Mouse (Mus musculus) erythroblast, embryonic 14.5 days (primary cell): Measurements from ENCODE around the gene Nepro. TPM values are rescaled to one million over a fixed set of nuclear protein-coding genes. Genes with fewer than 3 reads are reported as not detected.

Experiments
- H3K27me3 ChIP-seq: 2 replicates; pipeline ENCODE4 v1.6.1; 2012; ENCODE audit warnings: inconsistent platforms; ENCODE audit not compliant: control insufficient read depth
- H3K36me3 ChIP-seq: 2 replicates; pipeline ENCODE4 v1.6.1; 2012; ENCODE audit warnings: mild to moderate bottlenecking, inconsistent platforms; ENCODE audit not compliant: control insufficient read depth
- H3K4me1 ChIP-seq: 2 replicates; pipeline ENCODE4 v1.6.1; 2012; ENCODE audit warnings: inconsistent platforms; ENCODE audit not compliant: control insufficient read depth
- H3K4me3 ChIP-seq: replicated peaks from 2 replicates; pipeline ENCODE3; 2012; ENCODE audit warnings: moderate library complexity, mild to moderate bottlenecking, inconsistent platforms
- H3K9me3 ChIP-seq: 2 replicates; pipeline ENCODE4 v1.6.1; 2012; ENCODE audit warnings: low read length, inconsistent platforms, mixed read lengths; ENCODE audit not compliant: control insufficient read depth
- GATA1 ChIP-seq: IDR thresholded peaks from 2 replicates; pipeline ENCODE4 v1.6.1; 2012; ENCODE audit warnings: low read length, inconsistent platforms, mixed read lengths
- TAL1 ChIP-seq: IDR thresholded peaks from 3 replicates; pipeline ENCODE4 v1.6.1; 2012; ENCODE audit warnings: low read length, inconsistent platforms, mixed read lengths
- polyA plus RNA-seq: library from polyadenylated mRNA; stranded (reverse); fragments of >175 nt; gene quantifications from 2 replicates; pipeline ENCODE4 v1.2.3, GENCODE M21; 2012

The Nepro gene
- polyA plus RNA-seq, 1 experiment, result 0.32 TPM

GRCm38 (mm10) chr16:44722666-44723065, 1.4 kb upstream of the Nepro start:
- TF ChIP-seq TAL1, result no peak
- TF ChIP-seq GATA1, result no peak
- Histone ChIP-seq H3K4me3 (no peak overlapping the region), H3K4me1 (peaks cover 35% of the 10 kb centered on the region), H3K27me3 (no peaks in the 10 kb centered on the region), H3K9me3 (no peaks in the 10 kb centered on the region), H3K36me3 (peaks cover 11% of the 10 kb centered on the region)

- Histone ChIP-seq H3K36me3 (peaks cover 31% of the 10 kb centered on the region), H3K9me3 (no peaks in the 10 kb centered on the region), H3K4me3 (peak overlapping the region; percentile 72), H3K4me1 (peaks cover 35% of the 10 kb centered on the region), H3K27me3 (no peaks in the 10 kb centered on the region)
- TF ChIP-seq GATA1, result no peak
These were observed 746 bp downstream of the Nepro start for GRCm38 (mm10) chr16:44724847-44725246.

- peaks cover 32% of the 10 kb centered on the region for H3K36me3 ChIP-seq
- peak overlapping the region; percentile 72 for H3K4me3 ChIP-seq
- TF ChIP-seq TAL1, result no peak
- TF ChIP-seq GATA1, result no peak
- H3K4me1 ChIP-seq, result peaks cover 35% of the 10 kb centered on the region
- H3K9me3 ChIP-seq, result no peaks in the 10 kb centered on the region
- H3K27me3 ChIP-seq, result no peaks in the 10 kb centered on the region
These were observed 1.5 kb downstream of the Nepro start for GRCm38 (mm10) chr16:44725286-44726223.

GRCm38 (mm10) chr16:44727525-44727924, 3.4 kb downstream of the Nepro start:
- peaks cover 50% of the 10 kb centered on the region for H3K36me3 ChIP-seq
- no peaks in the 10 kb centered on the region for H3K9me3 ChIP-seq
- H3K4me3 ChIP-seq, result no peak overlapping the region
- no peak for TF ChIP-seq GATA1
- no peak for TF ChIP-seq TAL1
- peaks cover 34% of the 10 kb centered on the region for H3K4me1 ChIP-seq
- no peaks in the 10 kb centered on the region for H3K27me3 ChIP-seq

GRCm38 (mm10) chr16:44734059-44734458, 10.0 kb downstream of the Nepro start:
- Histone ChIP-seq H3K4me3 (no peak overlapping the region), H3K36me3 (peaks cover 89% of the 10 kb centered on the region), H3K9me3 (no peaks in the 10 kb centered on the region), H3K4me1 (no peaks in the 10 kb centered on the region), H3K27me3 (no peaks in the 10 kb centered on the region)
- TF ChIP-seq GATA1 (no peak), TAL1 (no peak)

- no peak overlapping the region for H3K4me3 ChIP-seq
- peaks cover 87% of the 10 kb centered on the region for H3K36me3 ChIP-seq
- no peaks in the 10 kb centered on the region for H3K4me1 ChIP-seq
- no peaks in the 10 kb centered on the region for H3K9me3 ChIP-seq
- H3K27me3 ChIP-seq, result no peaks in the 10 kb centered on the region
- TF ChIP-seq GATA1 (no peak), TAL1 (no peak)
These were observed 11.6 kb downstream of the Nepro start for GRCm38 (mm10) chr16:44735676-44736075.

- Histone ChIP-seq H3K36me3 (peaks cover 86% of the 10 kb centered on the region), H3K4me3 (no peak overlapping the region), H3K4me1 (no peaks in the 10 kb centered on the region), H3K9me3 (no peaks in the 10 kb centered on the region), H3K27me3 (no peaks in the 10 kb centered on the region)
- TF ChIP-seq GATA1 (no peak), TAL1 (no peak)
These were observed 12.0 kb downstream of the Nepro start for GRCm38 (mm10) chr16:44736118-44736517.

GRCm38 (mm10) chr16:44742753-44743152, 18.7 kb downstream of the Nepro start:
- peaks cover 29% of the 10 kb centered on the region for H3K4me1 ChIP-seq
- H3K9me3 ChIP-seq, result no peaks in the 10 kb centered on the region
- no peaks in the 10 kb centered on the region for H3K27me3 ChIP-seq
- peaks cover 40% of the 10 kb centered on the region for H3K36me3 ChIP-seq
- TF ChIP-seq GATA1 (no peak), TAL1 (no peak)
- no peak overlapping the region for H3K4me3 ChIP-seq

GRCm38 (mm10) chr16:44745471-44745865, 21.4 kb downstream of the Nepro start:
- H3K4me3 ChIP-seq, result peak overlapping the region; percentile 83
- H3K27me3 ChIP-seq, result no peaks in the 10 kb centered on the region
- peaks cover 18% of the 10 kb centered on the region for H3K36me3 ChIP-seq
- H3K4me1 ChIP-seq, result peaks cover 37% of the 10 kb centered on the region
- TF ChIP-seq GATA1 (no peak), TAL1 (no peak)
- H3K9me3 ChIP-seq, result no peaks in the 10 kb centered on the region
